Mouse (Mus musculus): Measurements from ENCODE around the gene Nfix.
A peak's percentile ranks its signal among the peaks of the same experiment; 100 is the strongest.

Gene Nfix

GRCm38 (mm10) chr8:84693332-84693731 is 106.8 kb downstream of the Nfix start:
- DNase-seq: no peak

GRCm38 (mm10) chr8:84689091-84689915 is 110.8 kb downstream of the Nfix start:
- peak; percentile 95 for DNase-seq

- DNase-seq: peak; percentile 94
These were observed 112.4 kb downstream of the Nfix start, which contains the start of gene Nacc1 for GRCm38 (mm10) chr8:84687705-84688100. Gene Nacc1 (minus strand): TSS chr8:84687862.

- peak; percentile 40 for DNase-seq
These were observed 113.0 kb downstream of the Nfix start for GRCm38 (mm10) chr8:84687003-84687704.

- DNase-seq: peak; percentile 46
These were observed 113.7 kb downstream of the Nfix start, which contains the start of gene Trmt1 for GRCm38 (mm10) chr8:84686191-84687002. Gene Trmt1 (plus strand): TSS chr8:84686307.

- DNase-seq: no peak
These were observed 115.6 kb downstream of the Nfix start for GRCm38 (mm10) chr8:84684537-84684936.

- no peak for DNase-seq
These were observed 117.9 kb downstream of the Nfix start for GRCm38 (mm10) chr8:84682257-84682656.

- DNase-seq: no peak
These were observed 118.7 kb downstream of the Nfix start for GRCm38 (mm10) chr8:84681476-84681875.

- no peak for DNase-seq
These were observed 122.8 kb downstream of the Nfix start for GRCm38 (mm10) chr8:84677305-84677704.

GRCm38 (mm10) chr8:84670295-84671006 is 129.7 kb downstream of the Nfix start:
- DNase-seq: peak; percentile 36

GRCm38 (mm10) chr8:84668731-84669485 is 131.2 kb downstream of the Nfix start:
- DNase-seq: peak; percentile 39

GRCm38 (mm10) chr8:84668081-84668480 is 132.1 kb downstream of the Nfix start:
- no peak for DNase-seq

- DNase-seq: no peak
These were observed 134.7 kb downstream of the Nfix start for GRCm38 (mm10) chr8:84665385-84665893.

- DNase-seq: peak; percentile 90
These were observed 135.4 kb downstream of the Nfix start for GRCm38 (mm10) chr8:84664566-84665384.

GRCm38 (mm10) chr8:84663483-84664327 is 136.4 kb downstream of the Nfix start:
- DNase-seq: peak; percentile 99

GRCm38 (mm10) chr8:84662581-84663065 is 137.5 kb downstream of the Nfix start, which contains the start of gene Ier2:
Gene Ier2 (minus strand): TSS chr8:84662852.
- DNase-seq: peak; percentile 97

- DNase-seq: peak; percentile 64
These were observed 138.1 kb downstream of the Nfix start for GRCm38 (mm10) chr8:84661961-84662571.

GRCm38 (mm10) chr8:84661458-84661871 is 138.7 kb downstream of the Nfix start:
- DNase-seq: peak; percentile 89
